Mouse (Mus musculus) spleen, postnatal 10 days (tissue): Measurements from ENCODE around the gene Iqcd.
A peak's percentile ranks its signal among the peaks of the same experiment; 100 is the strongest.

ENCODE experiments used
- DNase-seq, 2 experiments: peaks; one replicate each; pipeline ENCODE4 v3.0.0; 2021 to 2022; ENCODE audit warnings: low spot score in 2 of 2

Iqcd gene

GRCm38 (mm10) chr5:120603515-120603914 lies 14.7 kb downstream of the Iqcd start:
- DNase-seq, result no peak

- DNase-seq, result peak; percentile 86 to 95
Measured at GRCm38 (mm10) chr5:120604839-120605238, 16.0 kb downstream of the Iqcd start.

GRCm38 (mm10) chr5:120605241-120605661 lies 16.4 kb downstream of the Iqcd start:
- DNase-seq, result no peak

GRCm38 (mm10) chr5:120605688-120606087 lies 16.9 kb downstream of the Iqcd start:
- peak; percentile 86 to 94 for DNase-seq

- no peak for DNase-seq
Measured at GRCm38 (mm10) chr5:120606590-120607200, 17.9 kb downstream of the Iqcd start.

GRCm38 (mm10) chr5:120607335-120607734 lies 18.5 kb downstream of the Iqcd start:
- no peak for DNase-seq

- no peak for DNase-seq
Measured at GRCm38 (mm10) chr5:120609246-120609775, 20.5 kb downstream of the Iqcd start.

- DNase-seq, result no peak
Measured at GRCm38 (mm10) chr5:120610906-120611305, 22.1 kb downstream of the Iqcd start.

GRCm38 (mm10) chr5:120611416-120611815 lies 22.6 kb downstream of the Iqcd start:
- no peak for DNase-seq

GRCm38 (mm10) chr5:120612442-120612821 lies 23.6 kb downstream of the Iqcd start, which contains the start of the genes Rita1 and Ddx54:
Gene Rita1, minus strand, starts transcription at chr5:120612589.
Gene Ddx54, plus strand, starts transcription at chr5:120612739.
- peak; percentile 96 to 99 for DNase-seq

- DNase-seq, result peak; percentile 99 to 100
Measured at GRCm38 (mm10) chr5:120612822-120613604, 24.2 kb downstream of the Iqcd start.

- peak in 1 of 2 experiments; percentile 72 for DNase-seq
Measured at GRCm38 (mm10) chr5:120615903-120616302, 27.1 kb downstream of the Iqcd start.

- no peak for DNase-seq
Measured at GRCm38 (mm10) chr5:120618778-120619177, 30.0 kb downstream of the Iqcd start.

GRCm38 (mm10) chr5:120619201-120619600 lies 30.4 kb downstream of the Iqcd start:
- peak; percentile 80 to 90 for DNase-seq

- peak; percentile 88 to 89 for DNase-seq
Measured at GRCm38 (mm10) chr5:120620375-120621077, 31.7 kb downstream of the Iqcd start.

- peak in 1 of 2 experiments; percentile 67 for DNase-seq
Measured at GRCm38 (mm10) chr5:120621078-120621765, 32.4 kb downstream of the Iqcd start.

GRCm38 (mm10) chr5:120621846-120622197 lies 33.0 kb downstream of the Iqcd start:
- DNase-seq, result no peak

GRCm38 (mm10) chr5:120622198-120622851 lies 33.5 kb downstream of the Iqcd start:
- no peak for DNase-seq

GRCm38 (mm10) chr5:120624427-120624826 lies 35.6 kb downstream of the Iqcd start:
- no peak for DNase-seq

GRCm38 (mm10) chr5:120626399-120626798 lies 37.6 kb downstream of the Iqcd start:
- DNase-seq, result peak in 1 of 2 experiments; percentile 64
